Mouse (Mus musculus): ENCODE results near the gene Gm49380. TPM values are rescaled to one million over a fixed set of nuclear protein-coding genes. Genes with fewer than 3 reads are reported as not detected.
A peak's percentile ranks its signal among the peaks of the same experiment; 100 is the strongest.

The Gm49380 gene
- polyA plus RNA-seq, 1 experiment from 2014 or later, result not detected

DNA sequence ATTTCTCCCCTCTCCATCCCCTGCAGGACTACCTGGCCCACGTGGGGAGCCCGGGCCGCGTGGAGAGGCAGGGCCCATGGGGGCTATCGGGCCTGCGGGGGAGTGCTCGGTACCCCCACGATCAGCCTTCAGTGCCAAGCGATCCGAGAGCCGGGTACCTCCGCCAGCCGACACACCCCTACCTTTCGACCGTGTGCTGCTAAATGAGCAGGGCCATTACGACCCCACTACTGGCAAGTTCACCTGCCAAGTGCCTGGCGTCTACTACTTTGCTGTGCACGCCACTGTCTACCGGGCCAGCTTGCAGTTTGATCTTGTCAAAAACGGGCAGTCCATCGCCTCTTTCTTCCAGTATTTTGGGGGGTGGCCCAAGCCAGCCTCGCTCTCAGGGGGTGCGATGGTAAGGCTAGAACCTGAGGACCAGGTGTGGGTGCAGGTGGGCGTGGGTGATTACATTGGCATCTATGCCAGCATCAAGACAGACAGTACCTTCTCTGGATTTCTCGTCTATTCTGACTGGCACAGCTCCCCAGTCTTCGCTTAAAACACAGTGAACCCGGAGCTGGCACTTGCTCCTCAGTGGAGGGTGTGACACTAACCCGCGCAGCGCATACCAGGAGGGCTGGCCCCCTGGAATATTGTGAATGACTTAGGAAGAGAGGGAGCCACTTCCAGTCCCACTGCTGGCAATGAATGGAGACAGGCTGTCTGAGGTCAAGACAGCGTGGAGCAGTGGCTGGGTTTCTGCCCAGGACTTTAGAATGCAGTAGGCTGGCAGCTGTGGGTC is 4.8 kb downstream of the Gm49380 start:
- Histone ChIP-seq H3K4me3 (replicated peaks; ENCODE audit: low read depth, low read length) (no peak overlapping the region), H3K9ac (ENCODE audit: low read depth, low read length) (0 out of 2 replicates have a peak overlapping the region, but pooled peaks have one; percentile 31), H3K9me3 (replicated peaks; ENCODE audit: low read length) (no peaks in the 10 kb centered on the region), H3K27me3 (ENCODE audit: insufficient read depth, low read length) (no peaks in the 10 kb centered on the region), H3K4me2 (ENCODE audit: low read length) (peak overlapping the region; percentile 45), H3K36me3 (ENCODE audit: insufficient read depth, low read length) (no peaks in the 10 kb centered on the region), H3K27ac (no peak overlapping the region; the same call in 1 of the 2 replicates), H3K4me1 (replicated peaks; ENCODE audit: insufficient read depth, low read length) (peaks cover 45% of the 10 kb centered on the region)
- no peak for DNase-seq (ENCODE audit: low spot score)
- ATAC-seq (replicated peaks; ENCODE audit: low FRiP score, low read depth), result no peak
- no peak for TF ChIP-seq CTCF (IDR thresholded peaks at IDR 0.05; ENCODE audit: low read depth)
- 70% methylated on average over 31 of the region's 31 CpGs for WGBS

DNA sequence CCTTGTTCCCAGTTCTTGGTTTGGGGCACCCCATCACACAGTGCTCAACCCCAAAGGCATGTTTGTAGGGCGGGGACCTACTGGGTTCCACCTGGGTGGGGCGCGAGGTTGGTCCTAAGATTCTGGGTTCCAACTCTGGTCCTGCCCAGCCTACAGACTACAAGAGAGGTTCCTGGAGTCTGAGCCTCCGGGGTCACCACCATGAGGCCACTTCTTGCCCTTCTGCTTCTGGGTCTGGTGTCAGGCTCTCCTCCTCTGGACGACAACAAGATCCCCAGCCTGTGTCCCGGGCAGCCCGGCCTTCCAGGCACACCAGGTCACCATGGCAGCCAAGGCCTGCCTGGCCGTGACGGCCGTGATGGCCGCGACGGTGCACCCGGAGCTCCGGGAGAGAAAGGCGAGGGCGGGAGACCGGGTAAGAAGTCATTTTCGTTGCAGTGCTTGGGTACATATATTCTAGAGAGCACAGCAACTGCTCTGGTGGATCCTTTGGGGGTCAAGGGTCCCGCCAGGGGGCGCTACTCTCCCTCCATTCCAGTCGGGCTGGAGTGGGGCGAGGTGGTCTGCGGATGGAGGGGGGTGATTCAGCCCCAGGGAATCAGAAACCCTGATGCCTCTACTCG is 5.6 kb downstream of the Gm49380 start:
- peak; percentile 14; the same call in 1 of the 2 replicates for ATAC-seq (replicated peaks; ENCODE audit: low FRiP score, low read depth)
- 29% methylated on average over 25 of the region's 25 CpGs for WGBS
- H3K4me1 ChIP-seq (replicated peaks; ENCODE audit: insufficient read depth, low read length), result peaks cover 45% of the 10 kb centered on the region

DNA sequence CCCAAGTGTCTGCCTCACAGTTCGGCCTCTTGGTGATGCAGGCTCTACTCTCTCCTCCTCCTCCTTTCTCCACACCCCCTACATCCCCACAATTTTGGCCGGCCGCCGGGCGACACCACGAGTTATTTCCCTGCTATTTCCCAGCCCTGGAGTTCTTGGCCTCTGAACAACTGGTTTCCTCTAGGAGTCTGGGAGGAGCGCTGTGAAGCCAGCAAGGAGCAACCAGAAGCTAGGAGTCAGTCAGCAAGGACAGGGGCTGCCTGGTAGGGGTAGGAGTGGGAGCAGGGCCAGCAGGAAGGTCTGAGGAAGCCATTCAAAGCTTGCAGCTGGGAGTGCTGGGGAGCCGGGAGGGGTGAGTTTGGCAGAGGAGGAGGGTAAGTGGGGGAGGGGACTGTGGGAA is 6.2 kb downstream of the Gm49380 start, which contains the start of gene C1qtnf5:
C1qtnf5 (plus strand) TSS at position 136 of the 400 bp plus-strand sequence.
- no peak for TF ChIP-seq CTCF (IDR thresholded peaks at IDR 0.05; ENCODE audit: low read depth)
- ATAC-seq (replicated peaks; ENCODE audit: low FRiP score, low read depth), result peak; percentile 15; the same call in 1 of the 2 replicates
- WGBS, result 17% methylated on average over 8 of the region's 8 CpGs

More for the DNA sequence above, 5.6 kb downstream of the Gm49380 start:
- no peaks in the 10 kb centered on the region for H3K36me3 ChIP-seq (ENCODE audit: insufficient read depth, low read length)
- no peaks in the 10 kb centered on the region for H3K9me3 ChIP-seq (replicated peaks; ENCODE audit: low read length)
- H3K4me3 ChIP-seq (replicated peaks; ENCODE audit: low read depth, low read length), result 0 out of 2 replicates have a peak overlapping the region, but pooled peaks have one; percentile 0
- peak overlapping the region; percentile 45 for H3K4me2 ChIP-seq (ENCODE audit: low read length)
- peak overlapping the region; percentile 63 for H3K27ac ChIP-seq
- H3K9ac ChIP-seq (ENCODE audit: low read depth, low read length), result 0 out of 2 replicates have a peak overlapping the region, but pooled peaks have one; percentile 31
- no peak for DNase-seq (ENCODE audit: low spot score)
- no peaks in the 10 kb centered on the region for H3K27me3 ChIP-seq (ENCODE audit: insufficient read depth, low read length)
- peak; percentile 57 for TF ChIP-seq CTCF (IDR thresholded peaks at IDR 0.05; ENCODE audit: low read depth)

GRCm38 (mm10) chr9:44106596-44106995 is 6.7 kb downstream of the Gm49380 start:
- TF ChIP-seq CTCF (IDR thresholded peaks at IDR 0.05; ENCODE audit: low read depth), result no peak
- no peak for ATAC-seq (replicated peaks; ENCODE audit: low FRiP score, low read depth)
- H3K36me3 ChIP-seq (ENCODE audit: insufficient read depth, low read length), result no peaks in the 10 kb centered on the region
- 65% methylated on average over 4 of the region's 4 CpGs for WGBS
- 0 out of 2 replicates have a peak overlapping the region, but pooled peaks have one; percentile 35 for H3K9ac ChIP-seq (ENCODE audit: low read depth, low read length)
- H3K27ac ChIP-seq, result peak overlapping the region; percentile 63; the same call in 1 of the 2 replicates
- no peaks in the 10 kb centered on the region for H3K27me3 ChIP-seq (ENCODE audit: insufficient read depth, low read length)
- H3K9me3 ChIP-seq (replicated peaks; ENCODE audit: low read length), result no peaks in the 10 kb centered on the region
- H3K4me3 ChIP-seq (replicated peaks; ENCODE audit: low read depth, low read length), result no peak overlapping the region
- DNase-seq (ENCODE audit: low spot score), result no peak
- no peak overlapping the region for H3K4me2 ChIP-seq (ENCODE audit: low read length)
- H3K4me1 ChIP-seq (replicated peaks; ENCODE audit: insufficient read depth, low read length), result peaks cover 45% of the 10 kb centered on the region

More for the DNA sequence above, 6.2 kb downstream of the Gm49380 start, which contains the start of gene C1qtnf5:
- Histone ChIP-seq H3K9me3 (replicated peaks; ENCODE audit: low read length) (no peaks in the 10 kb centered on the region), H3K4me1 (replicated peaks; ENCODE audit: insufficient read depth, low read length) (peaks cover 45% of the 10 kb centered on the region), H3K27ac (peak within 1 kb of the TSS; percentile 63), H3K4me3 (replicated peaks; ENCODE audit: low read depth, low read length) (0 out of 2 replicates have a peak within 1 kb of the TSS, but pooled peaks have one; percentile 0), H3K27me3 (ENCODE audit: insufficient read depth, low read length) (no peaks in the 10 kb centered on the region), H3K36me3 (ENCODE audit: insufficient read depth, low read length) (no peaks in the 10 kb centered on the region), H3K9ac (ENCODE audit: low read depth, low read length) (0 out of 2 replicates have a peak within 1 kb of the TSS, but pooled peaks have one; percentile 35), H3K4me2 (ENCODE audit: low read length) (peak within 1 kb of the TSS; percentile 45)
- peak; percentile 94 for DNase-seq (ENCODE audit: low spot score)

GRCm38 (mm10) chr9:44106182-44106581 is 7.1 kb downstream of the Gm49380 start:
- peaks cover 45% of the 10 kb centered on the region for H3K4me1 ChIP-seq (replicated peaks; ENCODE audit: insufficient read depth, low read length)
- no peaks in the 10 kb centered on the region for H3K9me3 ChIP-seq (replicated peaks; ENCODE audit: low read length)
- DNase-seq (ENCODE audit: low spot score) (no peak), ATAC-seq (replicated peaks; ENCODE audit: low FRiP score, low read depth) (no peak)
- no peak overlapping the region for H3K27ac ChIP-seq
- no peak for TF ChIP-seq CTCF (IDR thresholded peaks at IDR 0.05; ENCODE audit: low read depth)
- no peak overlapping the region for H3K4me3 ChIP-seq (replicated peaks; ENCODE audit: low read depth, low read length)
- H3K36me3 ChIP-seq (ENCODE audit: insufficient read depth, low read length), result no peaks in the 10 kb centered on the region
- no peak overlapping the region for H3K4me2 ChIP-seq (ENCODE audit: low read length)
- 0 out of 2 replicates have a peak overlapping the region, but pooled peaks have one; percentile 35 for H3K9ac ChIP-seq (ENCODE audit: low read depth, low read length)
- no peaks in the 10 kb centered on the region for H3K27me3 ChIP-seq (ENCODE audit: insufficient read depth, low read length)
- 73% methylated on average over 7 of the region's 7 CpGs for WGBS

- Histone ChIP-seq H3K4me2 (ENCODE audit: low read length) (no peak overlapping the region), H3K9ac (ENCODE audit: low read depth, low read length) (no peak overlapping the region), H3K27ac (no peak overlapping the region), H3K9me3 (replicated peaks; ENCODE audit: low read length) (no peaks in the 10 kb centered on the region), H3K36me3 (ENCODE audit: insufficient read depth, low read length) (no peaks in the 10 kb centered on the region), H3K4me3 (replicated peaks; ENCODE audit: low read depth, low read length) (no peak overlapping the region), H3K4me1 (replicated peaks; ENCODE audit: insufficient read depth, low read length) (peaks cover 45% of the 10 kb centered on the region), H3K27me3 (ENCODE audit: insufficient read depth, low read length) (no peaks in the 10 kb centered on the region)
- TF ChIP-seq CTCF (IDR thresholded peaks at IDR 0.05; ENCODE audit: low read depth), result no peak
- WGBS, result 69% methylated on average over 10 of the region's 10 CpGs
- ATAC-seq (replicated peaks; ENCODE audit: low FRiP score, low read depth) (no peak), DNase-seq (ENCODE audit: low spot score) (no peak)
These were observed 7.5 kb downstream of the Gm49380 start for GRCm38 (mm10) chr9:44105781-44106180.
